Mouse (Mus musculus): ENCODE results near the gene Psma7. TPM values are rescaled to one million over a fixed set of nuclear protein-coding genes. Genes with fewer than 3 reads are reported as not detected.

Psma7 gene
- polyA plus RNA-seq, 1 experiment, result 87.4 TPM

- Histone ChIP-seq H3K36me3 (ENCODE audit: control insufficient read depth, insufficient read depth, low read length) (no peaks in the 10 kb centered on the region), H3K27me3 (ENCODE audit: control insufficient read depth, insufficient read depth, low read length) (no peaks in the 10 kb centered on the region), H3K27ac (ENCODE audit: insufficient read depth, low read length) (no peak overlapping the region), H3K4me1 (ENCODE audit: control insufficient read depth, insufficient read depth, insufficient read length) (peaks cover 12% of the 10 kb centered on the region), H3K4me3 (ENCODE audit: extremely low read depth, insufficient read depth, insufficient read length) (no peak overlapping the region)
- WGBS, result 47% methylated on average over 4 of the region's 4 CpGs
- peak in 1 of 2 experiments; percentile 29 for DNase-seq (ENCODE audit: low read depth in 1 of 2, low spot score in 2 of 2)
- TF ChIP-seq POLR2A (IDR thresholded peaks at IDR 0.05; ENCODE audit: low read depth, low read length) (no peak), CTCF (IDR thresholded peaks at IDR 0.05; ENCODE audit: extremely low read depth, insufficient read depth, insufficient read length, insufficient replicate concordance) (peak; percentile 38; the same call in 1 of the 2 replicates)
Observed at GRCm38 (mm10) chr2:180045283-180045682, 3.0 kb upstream of the Psma7 start.

- Histone ChIP-seq H3K4me1 (ENCODE audit: control insufficient read depth, insufficient read depth, insufficient read length) (peaks cover 12% of the 10 kb centered on the region), H3K27ac (ENCODE audit: insufficient read depth, low read length) (peak overlapping the region; percentile 97), H3K4me3 (ENCODE audit: extremely low read depth, insufficient read depth, insufficient read length) (peak overlapping the region; percentile 99), H3K27me3 (ENCODE audit: control insufficient read depth, insufficient read depth, low read length) (no peaks in the 10 kb centered on the region), H3K36me3 (ENCODE audit: control insufficient read depth, insufficient read depth, low read length) (peaks cover 6% of the 10 kb centered on the region)
- peak in 1 of 2 experiments; percentile 48 for DNase-seq (ENCODE audit: low read depth in 1 of 2, low spot score in 2 of 2)
- TF ChIP-seq CTCF (IDR thresholded peaks at IDR 0.05; ENCODE audit: extremely low read depth, insufficient read depth, insufficient read length, insufficient replicate concordance) (no peak), POLR2A (IDR thresholded peaks at IDR 0.05; ENCODE audit: low read depth, low read length) (no peak)
- WGBS, result under 1% methylated on average over 66 of the region's 66 CpGs
Observed at GRCm38 (mm10) chr2:180042858-180043515, 754 bp upstream of the Psma7 start.

DNA sequence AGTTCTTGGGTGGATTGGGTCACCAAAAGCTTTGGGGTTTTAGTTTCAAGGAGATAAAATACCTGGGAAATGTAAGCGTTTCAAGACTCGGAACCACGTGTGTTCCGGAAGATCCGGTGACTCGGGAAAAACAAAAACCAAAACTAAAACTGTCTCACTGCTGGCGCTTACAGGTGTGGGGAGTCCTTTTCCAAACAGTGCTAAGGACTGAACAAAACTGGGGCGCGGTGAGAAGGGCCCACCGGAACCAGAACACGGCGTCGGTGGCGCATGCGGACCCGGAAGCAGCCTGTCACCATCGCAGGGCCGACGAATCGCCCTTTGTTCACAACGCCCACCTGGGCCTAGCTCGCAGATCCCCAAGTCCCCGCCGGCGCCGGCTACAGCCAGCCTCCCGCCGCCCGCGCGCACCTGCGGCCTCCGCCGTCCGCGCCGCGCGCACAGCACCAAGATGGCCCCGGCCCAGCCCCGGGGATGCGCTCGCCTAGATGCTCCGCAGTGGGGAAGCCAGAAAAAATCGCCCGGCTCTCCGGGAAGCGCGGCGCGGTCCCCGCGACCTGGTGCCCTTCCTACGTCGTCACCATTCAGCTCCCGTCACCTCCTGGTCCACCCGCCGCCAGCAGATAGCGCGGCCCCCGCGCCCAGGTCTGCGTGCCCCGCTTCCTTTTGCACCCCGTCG lies 517 bp downstream of the Psma7 start:
- peaks cover 12% of the 10 kb centered on the region for H3K4me1 ChIP-seq (ENCODE audit: control insufficient read depth, insufficient read depth, insufficient read length)
- H3K27me3 ChIP-seq (ENCODE audit: control insufficient read depth, insufficient read depth, low read length), result no peaks in the 10 kb centered on the region
- peak overlapping the region; percentile 91 for H3K27ac ChIP-seq (ENCODE audit: insufficient read depth, low read length)
- H3K4me3 ChIP-seq (ENCODE audit: extremely low read depth, insufficient read depth, insufficient read length), result peak overlapping the region; percentile 99
- TF ChIP-seq CTCF (IDR thresholded peaks at IDR 0.05; ENCODE audit: extremely low read depth, insufficient read depth, insufficient read length, insufficient replicate concordance) (no peak), POLR2A (IDR thresholded peaks at IDR 0.05; ENCODE audit: low read depth, low read length) (no peak)
- H3K36me3 ChIP-seq (ENCODE audit: control insufficient read depth, insufficient read depth, low read length), result peaks cover 15% of the 10 kb centered on the region
- WGBS, result under 1% methylated on average over 66 of the region's 66 CpGs
- peak; percentile 18 to 19 for DNase-seq (ENCODE audit: low read depth in 1 of 2, low spot score in 2 of 2)

GRCm38 (mm10) chr2:180040406-180040805 lies 1.8 kb downstream of the Psma7 start:
- WGBS, result 43% methylated on average over 6 of the region's 6 CpGs
- TF ChIP-seq POLR2A (IDR thresholded peaks at IDR 0.05; ENCODE audit: low read depth, low read length), result no peak
- TF ChIP-seq CTCF (IDR thresholded peaks at IDR 0.05; ENCODE audit: extremely low read depth, insufficient read depth, insufficient read length, insufficient replicate concordance), result no peak
- H3K27ac ChIP-seq (ENCODE audit: insufficient read depth, low read length), result no peak overlapping the region
- no peak for DNase-seq (ENCODE audit: low read depth in 1 of 2, low spot score in 2 of 2)
- peaks cover 12% of the 10 kb centered on the region for H3K4me1 ChIP-seq (ENCODE audit: control insufficient read depth, insufficient read depth, insufficient read length)
- H3K4me3 ChIP-seq (ENCODE audit: extremely low read depth, insufficient read depth, insufficient read length), result no peak overlapping the region
- H3K36me3 ChIP-seq (ENCODE audit: control insufficient read depth, insufficient read depth, low read length), result peaks cover 20% of the 10 kb centered on the region
- H3K27me3 ChIP-seq (ENCODE audit: control insufficient read depth, insufficient read depth, low read length), result no peaks in the 10 kb centered on the region

- H3K4me3 ChIP-seq (ENCODE audit: extremely low read depth, insufficient read depth, insufficient read length), result no peak overlapping the region
- 77% methylated on average over 5 of the region's 5 CpGs for WGBS
Observed at GRCm38 (mm10) chr2:180034753-180035152, 7.5 kb downstream of the Psma7 start.

GRCm38 (mm10) chr2:180033956-180034355 lies 8.3 kb downstream of the Psma7 start:
- Histone ChIP-seq H3K27me3 (ENCODE audit: control insufficient read depth, insufficient read depth, low read length) (no peaks in the 10 kb centered on the region), H3K27ac (ENCODE audit: insufficient read depth, low read length) (no peak overlapping the region), H3K4me3 (ENCODE audit: extremely low read depth, insufficient read depth, insufficient read length) (no peak overlapping the region), H3K4me1 (ENCODE audit: control insufficient read depth, insufficient read depth, insufficient read length) (no peaks in the 10 kb centered on the region), H3K36me3 (ENCODE audit: control insufficient read depth, insufficient read depth, low read length) (peaks cover 48% of the 10 kb centered on the region)
- TF ChIP-seq POLR2A (IDR thresholded peaks at IDR 0.05; ENCODE audit: low read depth, low read length) (no peak), CTCF (IDR thresholded peaks at IDR 0.05; ENCODE audit: extremely low read depth, insufficient read depth, insufficient read length, insufficient replicate concordance) (no peak)
- no peak for DNase-seq (ENCODE audit: low read depth in 1 of 2, low spot score in 2 of 2)
- 68% methylated on average over 3 of the region's 3 CpGs for WGBS

More at GRCm38 (mm10) chr2:180034753-180035152, 7.5 kb downstream of the Psma7 start:
- H3K27me3 ChIP-seq (ENCODE audit: control insufficient read depth, insufficient read depth, low read length), result no peaks in the 10 kb centered on the region
- DNase-seq (ENCODE audit: low read depth in 1 of 2, low spot score in 2 of 2), result no peak
- H3K36me3 ChIP-seq (ENCODE audit: control insufficient read depth, insufficient read depth, low read length), result peaks cover 44% of the 10 kb centered on the region
- H3K4me1 ChIP-seq (ENCODE audit: control insufficient read depth, insufficient read depth, insufficient read length), result no peaks in the 10 kb centered on the region
- no peak for TF ChIP-seq CTCF (IDR thresholded peaks at IDR 0.05; ENCODE audit: extremely low read depth, insufficient read depth, insufficient read length, insufficient replicate concordance)
- no peak for TF ChIP-seq POLR2A (IDR thresholded peaks at IDR 0.05; ENCODE audit: low read depth, low read length)
- H3K27ac ChIP-seq (ENCODE audit: insufficient read depth, low read length), result no peak overlapping the region

GRCm38 (mm10) chr2:180032925-180033324 lies 9.3 kb downstream of the Psma7 start:
- no peaks in the 10 kb centered on the region for H3K27me3 ChIP-seq (ENCODE audit: control insufficient read depth, insufficient read depth, low read length)
- no peak for DNase-seq (ENCODE audit: low read depth in 1 of 2, low spot score in 2 of 2)
- no peaks in the 10 kb centered on the region for H3K4me1 ChIP-seq (ENCODE audit: control insufficient read depth, insufficient read depth, insufficient read length)
- no peak overlapping the region for H3K27ac ChIP-seq (ENCODE audit: insufficient read depth, low read length)
- TF ChIP-seq CTCF (IDR thresholded peaks at IDR 0.05; ENCODE audit: extremely low read depth, insufficient read depth, insufficient read length, insufficient replicate concordance) (no peak), POLR2A (IDR thresholded peaks at IDR 0.05; ENCODE audit: low read depth, low read length) (no peak)
- H3K4me3 ChIP-seq (ENCODE audit: extremely low read depth, insufficient read depth, insufficient read length), result no peak overlapping the region
- H3K36me3 ChIP-seq (ENCODE audit: control insufficient read depth, insufficient read depth, low read length), result peaks cover 44% of the 10 kb centered on the region
- 42% methylated on average over 3 of the region's 3 CpGs for WGBS

All from spleen, adult 2 months (tissue).